Comparison of ENCODE assay signal across 15 mouse cellular contexts in genomic region chr11:30175623-30176022, GRCm38 (mm10).
"Had no signal": no experiment of that assay in that cellular context is flagged by ENCODE, and none has a peak within 500 bp of the region (broad histone marks: within the 10 kb centered on the region; RNA-seq: fewer than 3 reads in every experiment).

No protein-coding gene starts in this region.

- H3K9ac ChIP-seq: limb, embryonic 13.5 days; liver, embryonic 14.5 days; midbrain, embryonic 15.5 days; neural tube, embryonic 13.5 days had no signal

- DNase-seq: kidney, adult 11 months; kidney, postnatal 10 days; kidney, postnatal 4 days; left cerebral cortex, postnatal 4 days; lung, adult 18-20 months; lung, postnatal 14 days; right cerebral cortex, postnatal 4 days; spleen, adult 18-20 months; thymus, postnatal 36 days had no signal

- H3K4me3 ChIP-seq: layer of hippocampus, adult 2 months; limb, embryonic 13.5 days; midbrain, embryonic 10.5 days; midbrain, embryonic 15.5 days; neural tube, embryonic 13.5 days had no signal

- H3K27ac ChIP-seq: liver, embryonic 14.5 days; midbrain, embryonic 10.5 days; midbrain, embryonic 15.5 days; neural tube, embryonic 13.5 days had no signal

- H3K4me2 ChIP-seq: limb, embryonic 13.5 days; midbrain, embryonic 15.5 days; neural tube, embryonic 13.5 days had no signal

- H3K36me3 ChIP-seq: midbrain, embryonic 10.5 days; midbrain, embryonic 15.5 days; neural tube, embryonic 13.5 days had no signal

- H3K27me3 ChIP-seq: limb, embryonic 13.5 days; midbrain, embryonic 15.5 days; neural tube, embryonic 13.5 days had no signal

- H3K9me3 ChIP-seq: limb, embryonic 13.5 days; midbrain, embryonic 10.5 days; midbrain, embryonic 15.5 days; neural tube, embryonic 13.5 days had no signal
